Mouse (Mus musculus) gastrocnemius, postnatal 10 days (tissue): ENCODE results near the gene Fzd7. TPM values are rescaled to one million over a fixed set of nuclear protein-coding genes. Genes with fewer than 3 reads are reported as not detected.
A peak's percentile ranks its signal among the peaks of the same experiment; 100 is the strongest.
"Not testable (repeated sequence)": the region's sequence is repeated elsewhere in the genome, so short reads cannot be mapped to it uniquely, and the experiment has no call there.

Source experiments
- DNase-seq: peaks from one replicate; pipeline ENCODE4 v3.0.0; 2021; ENCODE audit warnings: mixed read lengths
- long read RNA-seq, 2 experiments: library from polyadenylated mRNA; stranded (forward); transcript quantifications; one replicate each; pipeline ENCODE4 v2.0.0; 2021
- total RNA-seq, 2 experiments: library from RNA; stranded (reverse); gene quantifications; 2 replicates each; pipeline ENCODE4 v1.2.3; 2021

Gene Fzd7
- total RNA-seq = 10 to 100 TPM; 35.8 to 37.6 TPM
- long read RNA-seq, experiment 1, full-length matches to known transcripts = 27 of 27 reads
- long read RNA-seq, experiment 1, partial matches to known transcripts = 0 of 27 reads
- long read RNA-seq, experiment 1, other reads (novel, unspliced or antisense) = 0 of 27 reads
- long read RNA-seq, experiment 2, full-length matches to known transcripts = 19 of 19 reads
- long read RNA-seq, experiment 2, partial matches to known transcripts = 0 of 19 reads
- long read RNA-seq, experiment 2, other reads (novel, unspliced or antisense) = 0 of 19 reads

DNA sequence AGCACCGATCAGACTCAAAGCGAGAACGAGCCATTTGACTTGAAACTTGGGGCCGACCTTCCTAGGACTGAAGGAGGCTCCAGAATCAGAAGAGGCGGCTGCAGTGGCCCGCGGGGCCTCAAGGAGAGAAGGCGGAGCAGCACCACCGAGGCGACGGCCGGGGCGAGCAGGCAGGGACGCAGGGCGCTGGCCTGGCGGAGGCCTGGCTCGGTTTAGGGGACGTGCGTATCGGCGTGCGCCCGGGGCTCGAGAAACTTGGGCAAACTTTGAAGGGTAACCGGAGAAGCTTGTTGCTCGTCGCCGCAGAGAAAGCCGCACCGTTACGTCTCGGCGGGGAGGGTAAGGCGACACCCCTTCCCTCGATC is at the start of gene Fzd7:
Fzd7 (plus strand) TSS at position 94 of the 365 bp plus-strand sequence.
- DNase-seq = peak; percentile 70

DNA sequence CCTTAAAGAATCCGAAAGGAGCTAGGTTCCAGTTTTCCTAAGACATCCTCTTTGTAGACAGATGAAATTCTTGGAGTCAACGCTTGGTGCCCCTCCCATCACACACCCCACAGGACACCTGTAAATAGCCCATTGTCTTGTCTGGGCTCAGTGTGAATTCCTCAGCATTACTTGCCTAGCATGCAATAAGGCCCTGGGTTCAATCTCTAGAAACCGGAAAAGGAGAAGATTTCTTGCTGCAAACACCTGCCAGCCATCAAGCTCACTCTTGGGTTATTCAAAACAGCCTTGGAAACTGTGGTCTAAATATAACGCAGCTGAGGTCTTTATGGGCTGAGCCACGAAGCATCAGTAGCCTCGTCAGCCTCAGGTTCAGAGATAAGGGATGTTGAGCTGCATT is 48.9 kb upstream of the Fzd7 start:
- no peak for DNase-seq

- DNase-seq = peak; percentile 45
Measured at GRCm38 (mm10) chr1:59434071-59434470, 48.2 kb upstream of the Fzd7 start.

GRCm38 (mm10) chr1:59435270-59435669 is 47.0 kb upstream of the Fzd7 start:
- DNase-seq = no peak

- DNase-seq = no peak
Measured at GRCm38 (mm10) chr1:59436321-59436720, 45.9 kb upstream of the Fzd7 start.

DNA sequence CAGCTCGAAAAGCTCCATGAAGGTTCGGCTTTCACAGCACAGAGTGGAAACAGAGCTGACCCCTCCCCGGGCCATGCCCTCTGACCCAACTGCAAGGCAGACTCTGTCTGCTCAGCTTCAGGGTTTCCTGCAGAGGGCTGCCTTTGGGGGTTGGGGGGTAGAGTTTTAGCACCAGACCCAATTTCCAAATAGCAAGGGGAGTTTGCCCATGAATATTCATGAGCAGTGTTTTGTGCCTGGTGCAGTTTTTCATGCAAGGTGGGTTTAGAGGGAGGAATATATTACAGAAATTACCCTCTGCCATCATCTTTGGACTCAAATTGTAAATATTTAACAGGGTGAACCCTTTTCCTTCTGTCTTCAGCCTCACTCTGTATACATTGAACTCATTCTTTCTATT is 44.3 kb upstream of the Fzd7 start:
- DNase-seq = no peak

DNA sequence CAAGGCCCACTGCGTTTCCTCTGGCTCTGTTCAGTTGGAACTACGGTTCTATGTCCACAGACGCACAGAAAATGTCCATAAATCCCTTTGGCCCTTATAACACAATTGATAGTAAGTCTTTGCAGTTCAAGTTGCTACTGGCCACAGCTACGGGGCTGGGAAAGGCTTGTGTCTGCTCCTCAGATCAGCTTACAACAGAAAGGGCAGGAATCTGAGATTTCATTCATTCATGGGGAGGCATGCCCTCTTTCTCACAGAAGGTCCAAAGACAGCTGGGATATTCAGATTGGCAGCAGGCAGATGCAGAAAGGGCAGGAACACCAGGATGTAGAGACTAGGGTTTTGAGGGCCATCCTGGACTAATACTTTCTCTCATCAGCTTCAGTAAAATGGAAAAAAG is 43.9 kb upstream of the Fzd7 start:
- DNase-seq = no peak

GRCm38 (mm10) chr1:59439252-59439651 is 43.0 kb upstream of the Fzd7 start:
- DNase-seq = peak; percentile 38

DNA sequence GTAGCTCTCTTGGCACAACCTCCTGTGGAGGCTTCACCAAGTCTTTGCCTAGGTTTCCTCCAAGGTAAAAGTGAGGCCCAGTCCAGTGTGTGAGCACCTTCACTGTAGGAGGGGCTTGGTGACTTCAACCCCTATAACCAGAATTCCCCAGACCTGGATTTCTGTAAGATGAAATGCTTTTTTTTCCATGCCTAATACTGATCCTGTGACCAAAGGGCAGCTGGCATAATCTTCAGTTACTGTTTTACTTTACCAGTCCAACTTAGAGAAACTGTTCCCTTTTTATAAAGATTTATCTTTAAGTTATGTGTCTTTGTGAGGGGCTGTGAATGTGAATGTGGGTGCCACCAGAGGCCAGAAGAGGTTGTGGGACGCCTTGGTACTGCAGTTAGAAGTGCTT is 42.3 kb upstream of the Fzd7 start:
- no peak for DNase-seq

GRCm38 (mm10) chr1:59442721-59443120 is 39.5 kb upstream of the Fzd7 start:
- not testable (repeated sequence) for DNase-seq

GRCm38 (mm10) chr1:59444127-59444660 is 38.0 kb upstream of the Fzd7 start:
- no peak for DNase-seq

DNA sequence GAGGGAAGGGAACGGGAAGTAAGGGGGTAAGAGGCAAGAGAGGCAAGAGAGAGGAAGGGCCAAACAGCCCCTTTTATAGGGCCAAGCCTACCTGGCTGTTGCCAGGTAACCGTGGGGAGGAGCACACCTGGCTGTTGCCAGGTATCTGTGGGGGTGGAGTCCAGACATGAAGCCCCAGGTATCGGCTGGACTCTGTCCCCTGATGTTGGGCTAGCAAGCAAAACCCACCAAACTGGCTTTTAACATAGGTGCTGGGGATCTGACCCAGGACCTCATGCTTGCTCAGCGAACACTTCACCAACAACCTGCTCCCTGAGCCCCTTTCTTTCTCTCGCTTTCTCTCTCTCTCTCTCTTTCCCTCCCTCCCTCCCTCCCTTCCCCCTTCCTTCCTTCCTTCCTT is 37.0 kb upstream of the Fzd7 start:
- DNase-seq = no peak

DNA sequence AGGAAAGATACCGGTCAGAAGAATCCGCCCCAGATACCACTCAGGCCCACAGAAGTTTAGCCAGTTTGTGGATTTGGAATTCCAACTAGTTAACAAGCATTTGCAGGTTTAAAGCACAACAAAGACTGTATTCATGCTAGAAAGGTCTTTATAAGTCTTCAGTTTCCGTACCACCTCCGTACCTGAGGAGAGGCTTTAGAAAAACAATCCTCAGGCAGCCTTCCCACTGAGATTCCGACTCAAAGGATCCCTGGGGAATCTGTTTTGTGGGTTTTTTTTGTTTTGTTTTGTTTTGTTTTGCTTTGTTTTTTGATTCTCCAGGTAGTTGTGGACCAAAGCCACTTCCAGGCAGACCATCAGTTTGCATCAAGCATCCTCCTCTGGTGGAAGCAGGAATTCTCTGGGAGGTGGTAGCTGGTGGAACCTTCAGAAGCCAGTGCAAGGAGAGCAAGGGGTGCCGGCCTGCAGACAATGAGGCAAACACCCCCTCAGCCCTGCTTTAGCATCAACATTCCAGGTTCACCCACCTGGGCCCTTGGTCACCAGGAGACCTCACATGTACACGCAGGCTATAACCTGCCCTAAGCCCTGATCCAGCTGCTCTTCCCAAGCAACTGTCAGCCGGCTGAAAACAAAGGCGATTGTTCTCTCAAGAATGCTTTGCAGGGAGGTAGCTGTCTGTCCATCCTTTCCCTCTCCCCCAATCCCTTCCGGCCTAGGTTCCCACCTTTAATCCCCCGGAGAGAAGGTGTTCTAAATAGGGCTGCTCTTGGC is 33.5 kb upstream of the Fzd7 start:
- no peak for DNase-seq

GRCm38 (mm10) chr1:59449423-59449822 is 32.8 kb upstream of the Fzd7 start:
- DNase-seq = no peak

DNA sequence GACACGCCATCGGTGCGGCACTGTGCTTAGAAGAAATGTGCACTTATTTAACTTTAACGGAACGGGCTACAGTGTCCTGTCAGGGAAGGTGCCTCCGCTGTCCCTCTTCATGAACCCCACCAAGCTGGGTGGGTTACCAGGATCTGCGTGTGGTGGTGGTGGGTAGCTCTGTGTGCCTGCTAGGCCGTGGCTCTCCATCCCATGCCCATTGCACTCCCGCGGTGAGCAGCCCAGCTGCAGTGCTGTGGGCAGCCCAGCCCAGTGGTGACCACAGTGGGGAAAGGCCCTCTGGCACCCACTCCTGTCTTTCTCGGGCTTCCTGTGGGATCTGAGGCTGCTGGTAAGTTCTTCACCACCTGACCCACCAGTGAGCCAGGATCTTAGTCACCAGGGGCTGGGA is 31.3 kb upstream of the Fzd7 start:
- DNase-seq = no peak

DNA sequence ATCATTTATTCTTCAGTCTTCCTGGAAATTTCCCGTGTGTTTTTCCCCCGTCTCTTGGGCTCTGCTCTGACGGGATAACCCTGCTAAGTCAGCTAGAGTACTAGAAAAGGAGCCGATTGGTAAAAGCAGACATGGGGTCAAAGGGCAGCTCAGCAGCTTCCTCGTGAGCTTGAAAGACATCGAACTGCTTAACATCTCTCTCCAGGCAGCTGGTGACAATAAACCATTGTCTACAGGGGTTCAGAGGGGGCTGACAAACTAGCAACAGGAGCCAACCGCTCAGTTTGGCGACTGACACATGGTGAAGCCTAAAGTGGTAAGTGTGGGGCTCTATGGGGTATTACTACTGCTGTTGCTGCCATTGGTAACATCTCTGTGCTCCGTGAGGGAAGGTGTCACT is 30.6 kb upstream of the Fzd7 start:
- no peak for DNase-seq

DNA sequence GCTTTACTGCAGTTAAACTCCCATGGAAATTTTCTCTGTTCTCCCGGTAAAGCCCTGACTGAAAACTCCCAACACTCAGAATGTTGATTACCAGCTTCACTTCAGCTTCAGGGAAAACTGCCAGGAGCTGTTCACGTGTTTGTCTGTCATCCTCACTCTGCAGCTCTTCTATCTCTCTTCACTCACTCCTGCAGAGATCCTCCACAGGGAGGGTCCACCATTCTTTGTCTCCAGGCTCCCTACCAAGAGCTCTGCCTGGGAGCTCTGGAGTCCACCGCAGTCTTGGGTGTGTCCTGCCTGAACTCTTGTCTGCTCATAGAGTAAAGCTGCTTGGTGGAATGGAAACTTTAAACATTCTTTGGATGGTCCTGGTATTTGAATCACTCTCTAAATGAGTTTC is 25.4 kb upstream of the Fzd7 start:
- DNase-seq = no peak

DNA sequence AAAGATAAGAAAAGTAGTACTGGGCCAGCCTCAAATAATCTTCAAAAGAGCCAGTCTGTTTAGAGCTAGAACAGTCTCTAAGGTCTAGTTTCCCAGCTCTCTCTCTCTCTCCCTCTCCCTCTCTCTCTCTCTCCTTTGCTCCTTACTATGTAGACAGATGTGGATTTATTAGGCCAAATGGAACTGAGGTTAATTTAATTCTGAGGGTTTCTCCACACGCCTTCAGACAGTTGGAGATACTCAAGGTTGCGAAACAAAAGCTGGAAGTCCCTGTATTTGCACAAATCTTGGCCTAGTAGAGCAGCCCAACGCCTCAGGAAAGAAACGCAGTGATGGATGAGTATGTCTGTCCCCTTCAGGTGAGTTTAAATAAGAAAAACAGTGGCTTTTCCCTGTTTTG is 24.4 kb upstream of the Fzd7 start:
- no peak for DNase-seq

GRCm38 (mm10) chr1:59458886-59459285 is 23.3 kb upstream of the Fzd7 start:
- DNase-seq = peak; percentile 43

GRCm38 (mm10) chr1:59464696-59465639 is 17.3 kb upstream of the Fzd7 start:
- no peak for DNase-seq

DNA sequence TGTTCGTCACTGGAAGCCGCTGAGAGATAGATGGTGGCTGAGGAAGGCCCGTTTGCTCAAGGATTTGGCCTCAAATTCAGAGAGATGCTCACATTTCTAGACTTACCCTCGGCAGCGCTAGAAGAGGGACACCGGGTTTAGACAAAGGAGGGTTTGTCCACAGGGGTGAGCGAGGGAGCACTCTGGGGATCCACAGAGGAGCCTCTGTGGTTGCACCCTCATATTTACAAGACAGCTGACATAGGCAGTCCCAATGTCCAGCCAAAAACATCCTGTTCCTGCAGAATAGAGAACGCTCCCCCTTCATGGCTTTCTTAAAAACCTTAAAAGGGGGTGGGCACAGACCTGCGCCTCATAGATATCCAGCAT is 16.6 kb upstream of the Fzd7 start:
- no peak for DNase-seq

GRCm38 (mm10) chr1:59469170-59469569 is 13.1 kb upstream of the Fzd7 start:
- DNase-seq = no peak

- no peak for DNase-seq
Measured at GRCm38 (mm10) chr1:59470766-59471165, 11.5 kb upstream of the Fzd7 start.
